Mouse (Mus musculus): ENCODE results near the gene Barhl2. TPM values are rescaled to one million over a fixed set of nuclear protein-coding genes. Genes with fewer than 3 reads are reported as not detected.

Gene Barhl2
- polyA plus RNA-seq, 1 experiment, result not detected

- no peak overlapping the region for H3ac ChIP-seq (ENCODE audit: control insufficient read depth, insufficient read length)
- TF ChIP-seq POLR2AphosphoS2 (IDR thresholded peaks at IDR 0.05; ENCODE audit: insufficient read length, low read depth), result no peak
- no peak for TF ChIP-seq E2F4 (IDR thresholded peaks at IDR 0.05; ENCODE audit: insufficient read depth)
- no peak for TF ChIP-seq SRF (IDR thresholded peaks at IDR 0.05; ENCODE audit: control insufficient read depth, insufficient read length, low read depth)
- no peak for TF ChIP-seq MYOG (IDR thresholded peaks at IDR 0.05; ENCODE audit: control insufficient read depth in 1 of 3, insufficient read depth in 1 of 3, insufficient read length in 2 of 3, low read depth in 2 of 3)
- no peak for TF ChIP-seq TCF3 (IDR thresholded peaks at IDR 0.05; ENCODE audit: insufficient read length, low read depth)
- TF ChIP-seq MYOD1 (IDR thresholded peaks at IDR 0.05; ENCODE audit: control insufficient read depth in 1 of 3, insufficient read length in 2 of 3, low read depth in 2 of 3), result no peak
- no peak for TF ChIP-seq CEBPB (IDR thresholded peaks at IDR 0.05; ENCODE audit: insufficient read depth, poor library complexity, severe bottlenecking)
- no peak for TF ChIP-seq MAX (IDR thresholded peaks at IDR 0.05; ENCODE audit: low read depth)
- no peak for TF ChIP-seq TCF12 (IDR thresholded peaks at IDR 0.05; ENCODE audit: insufficient read depth, poor library complexity, severe bottlenecking)
- no peak for TF ChIP-seq REST (IDR thresholded peaks at IDR 0.05; ENCODE audit: insufficient read depth, insufficient read length)
- no peak for TF ChIP-seq POLR2A (IDR thresholded peaks at IDR 0.05; ENCODE audit: insufficient read length, low read depth)
- TF ChIP-seq USF1 (IDR thresholded peaks at IDR 0.05; ENCODE audit: low read depth), result no peak
- H3K36me3 ChIP-seq (ENCODE audit: control insufficient read depth, insufficient read depth), result no peaks in the 10 kb centered on the region
- no peaks in the 10 kb centered on the region for H3K79me2 ChIP-seq (ENCODE audit: control insufficient read depth, insufficient read depth)
- peaks cover 49% of the 10 kb centered on the region for H3K27me3 ChIP-seq (ENCODE audit: control insufficient read depth, insufficient read depth, insufficient read length)
- no peak overlapping the region for H3K4me3 ChIP-seq
- no peak overlapping the region for H3K4me2 ChIP-seq (ENCODE audit: low read depth)
These were observed 2.1 kb upstream of the Barhl2 start for GRCm38 (mm10) chr5:106460001-106460511.

GRCm38 (mm10) chr5:106459120-106459641 is 1.2 kb upstream of the Barhl2 start:
- H3K4me3 ChIP-seq, result no peak overlapping the region
- TF ChIP-seq TCF3 (IDR thresholded peaks at IDR 0.05; ENCODE audit: insufficient read length, low read depth) (no peak), USF1 (IDR thresholded peaks at IDR 0.05; ENCODE audit: low read depth) (no peak), E2F4 (IDR thresholded peaks at IDR 0.05; ENCODE audit: insufficient read depth) (no peak), REST (IDR thresholded peaks at IDR 0.05; ENCODE audit: insufficient read depth, insufficient read length) (no peak), CEBPB (IDR thresholded peaks at IDR 0.05; ENCODE audit: insufficient read depth, poor library complexity, severe bottlenecking) (no peak), MAX (IDR thresholded peaks at IDR 0.05; ENCODE audit: low read depth) (no peak), SRF (IDR thresholded peaks at IDR 0.05; ENCODE audit: control insufficient read depth, insufficient read length, low read depth) (no peak), MYOG (IDR thresholded peaks at IDR 0.05; ENCODE audit: control insufficient read depth in 1 of 3, insufficient read depth in 1 of 3, insufficient read length in 2 of 3, low read depth in 2 of 3) (no peak), MYOD1 (IDR thresholded peaks at IDR 0.05; ENCODE audit: control insufficient read depth in 1 of 3, insufficient read length in 2 of 3, low read depth in 2 of 3) (no peak), POLR2A (IDR thresholded peaks at IDR 0.05; ENCODE audit: insufficient read length, low read depth) (no peak), POLR2AphosphoS2 (IDR thresholded peaks at IDR 0.05; ENCODE audit: insufficient read length, low read depth) (no peak)
- no peaks in the 10 kb centered on the region for H3K79me2 ChIP-seq (ENCODE audit: control insufficient read depth, insufficient read depth)
- no peak overlapping the region for H3K4me2 ChIP-seq (ENCODE audit: low read depth)
- no peaks in the 10 kb centered on the region for H3K36me3 ChIP-seq (ENCODE audit: control insufficient read depth, insufficient read depth)
- peaks cover 48% of the 10 kb centered on the region for H3K27me3 ChIP-seq (ENCODE audit: control insufficient read depth, insufficient read depth, insufficient read length)
- H3ac ChIP-seq (ENCODE audit: control insufficient read depth, insufficient read length), result no peak overlapping the region

- H3ac ChIP-seq (ENCODE audit: control insufficient read depth, insufficient read length), result no peak overlapping the region
- no peak overlapping the region for H3K4me3 ChIP-seq
- TF ChIP-seq MYOD1 (IDR thresholded peaks at IDR 0.05; ENCODE audit: control insufficient read depth in 1 of 3, insufficient read length in 2 of 3, low read depth in 2 of 3), result no peak
- no peak for TF ChIP-seq TCF12 (IDR thresholded peaks at IDR 0.05; ENCODE audit: insufficient read depth, poor library complexity, severe bottlenecking)
- TF ChIP-seq REST (IDR thresholded peaks at IDR 0.05; ENCODE audit: insufficient read depth, insufficient read length), result no peak
- no peak for TF ChIP-seq USF1 (IDR thresholded peaks at IDR 0.05; ENCODE audit: low read depth)
- no peak for TF ChIP-seq E2F4 (IDR thresholded peaks at IDR 0.05; ENCODE audit: insufficient read depth)
- TF ChIP-seq CEBPB (IDR thresholded peaks at IDR 0.05; ENCODE audit: insufficient read depth, poor library complexity, severe bottlenecking), result no peak
- no peak for TF ChIP-seq MYOG (IDR thresholded peaks at IDR 0.05; ENCODE audit: control insufficient read depth in 1 of 3, insufficient read depth in 1 of 3, insufficient read length in 2 of 3, low read depth in 2 of 3)
- no peak for TF ChIP-seq POLR2A (IDR thresholded peaks at IDR 0.05; ENCODE audit: insufficient read length, low read depth)
- TF ChIP-seq TCF3 (IDR thresholded peaks at IDR 0.05; ENCODE audit: insufficient read length, low read depth), result no peak
- no peak for TF ChIP-seq SRF (IDR thresholded peaks at IDR 0.05; ENCODE audit: control insufficient read depth, insufficient read length, low read depth)
- no peak for TF ChIP-seq MAX (IDR thresholded peaks at IDR 0.05; ENCODE audit: low read depth)
- no peak for TF ChIP-seq POLR2AphosphoS2 (IDR thresholded peaks at IDR 0.05; ENCODE audit: insufficient read length, low read depth)
- H3K79me2 ChIP-seq (ENCODE audit: control insufficient read depth, insufficient read depth), result no peaks in the 10 kb centered on the region
- H3K36me3 ChIP-seq (ENCODE audit: control insufficient read depth, insufficient read depth), result no peaks in the 10 kb centered on the region
- peaks cover 48% of the 10 kb centered on the region for H3K27me3 ChIP-seq (ENCODE audit: control insufficient read depth, insufficient read depth, insufficient read length)
- H3K4me2 ChIP-seq (ENCODE audit: low read depth), result no peak overlapping the region
These were observed 632 bp upstream of the Barhl2 start for GRCm38 (mm10) chr5:106458477-106459119.

- TF ChIP-seq TCF3 (IDR thresholded peaks at IDR 0.05; ENCODE audit: insufficient read length, low read depth) (no peak), CEBPB (IDR thresholded peaks at IDR 0.05; ENCODE audit: insufficient read depth, poor library complexity, severe bottlenecking) (no peak), POLR2AphosphoS2 (IDR thresholded peaks at IDR 0.05; ENCODE audit: insufficient read length, low read depth) (no peak), MAX (IDR thresholded peaks at IDR 0.05; ENCODE audit: low read depth) (no peak), MYOD1 (IDR thresholded peaks at IDR 0.05; ENCODE audit: control insufficient read depth in 1 of 3, insufficient read length in 2 of 3, low read depth in 2 of 3) (no peak), USF1 (IDR thresholded peaks at IDR 0.05; ENCODE audit: low read depth) (no peak), E2F4 (IDR thresholded peaks at IDR 0.05; ENCODE audit: insufficient read depth) (no peak), POLR2A (IDR thresholded peaks at IDR 0.05; ENCODE audit: insufficient read length, low read depth) (no peak), MYOG (IDR thresholded peaks at IDR 0.05; ENCODE audit: control insufficient read depth in 1 of 3, insufficient read depth in 1 of 3, insufficient read length in 2 of 3, low read depth in 2 of 3) (no peak), SRF (IDR thresholded peaks at IDR 0.05; ENCODE audit: control insufficient read depth, insufficient read length, low read depth) (no peak), TCF12 (IDR thresholded peaks at IDR 0.05; ENCODE audit: insufficient read depth, poor library complexity, severe bottlenecking) (no peak), REST (IDR thresholded peaks at IDR 0.05; ENCODE audit: insufficient read depth, insufficient read length) (no peak)
- Histone ChIP-seq H3K4me2 (ENCODE audit: low read depth) (no peak overlapping the region), H3K27me3 (ENCODE audit: control insufficient read depth, insufficient read depth, insufficient read length) (peaks cover 54% of the 10 kb centered on the region)
These were observed 648 bp downstream of the Barhl2 start for GRCm38 (mm10) chr5:106457111-106457925.

More at GRCm38 (mm10) chr5:106457111-106457925, 648 bp downstream of the Barhl2 start:
- no peak overlapping the region for H3K4me3 ChIP-seq
- no peak overlapping the region for H3ac ChIP-seq (ENCODE audit: control insufficient read depth, insufficient read length)
- H3K79me2 ChIP-seq (ENCODE audit: control insufficient read depth, insufficient read depth), result no peaks in the 10 kb centered on the region
- H3K36me3 ChIP-seq (ENCODE audit: control insufficient read depth, insufficient read depth), result no peaks in the 10 kb centered on the region

Measured in myocyte (in vitro differentiated cells).